Mouse (Mus musculus) embryonic stem cell, embryonic (primary cell): ENCODE data around the gene Hbp1.

Experiments
- CTCF ChIA-PET, 4 experiments: fragments of 300-600 bp in 2 of 4; fragments of 350-600 bp in 2 of 4; sonication (Branson Sonifier 250); formaldehyde crosslinking; loops; one replicate each; lab custom pipeline; 2022; ENCODE audit warnings: inconsistent platforms in 2 of 4; lab: Charles Lee
- POLR2A ChIA-PET, 4 experiments: fragments of 300-600 bp in 2 of 4; fragments of 350-600 bp in 2 of 4; sonication (Branson Sonifier 250); formaldehyde crosslinking; loops; one replicate each; lab custom pipeline; 2022; ENCODE audit warnings: antibody characterized with exemption in 4 of 4, inconsistent platforms in 1 of 4; lab: Charles Lee

Hbp1 gene

GRCm38 (mm10) chr12:31949759-31950658, at the start of gene Hbp1:
Gene Hbp1 (minus strand): TSS chr12:31950535.
- POLR2A ChIA-PET, result interaction anchor here (0.6 to 6.9 kb wide), 135 partner anchors 9 to 1480 kb away, joined by 3 to 75 read pairs (median 4); partner anchors contain the start of genes Cbll1 (in 3 of the 4), Prkar2b (in 3 of the 4), Ccdc71l (in 2 of the 4) and Nampt (in 2 of the 4)

GRCm38 (mm10) chr12:31998706-31999105, 48.4 kb upstream of the Hbp1 start:
- CTCF ChIA-PET, result no interaction called here
- POLR2A ChIA-PET, result interaction anchor here in 1 of 4 experiments (0.8 kb wide), 1 partner anchor 405 kb away, joined by 3 read pairs; no protein-coding TSS in a partner anchor

More at GRCm38 (mm10) chr12:31949759-31950658, at the start of gene Hbp1:
- CTCF ChIA-PET, result interaction anchor here in 2 of 4 experiments (0.6 to 1.1 kb wide), 11 partner anchors 16 to 1995 kb away, joined by 3 to 10 read pairs (median 4); partner anchors contain the start of gene Ccdc71l (in 1 of the 2)

GRCm38 (mm10) chr12:31997328-31997878, 47.1 kb upstream of the Hbp1 start:
- ChIA-PET CTCF (no interaction called here), POLR2A (no interaction called here)

- ChIA-PET CTCF (no interaction called here), POLR2A (no interaction called here)
These were observed 46.5 kb upstream of the Hbp1 start for GRCm38 (mm10) chr12:31996877-31997276.

GRCm38 (mm10) chr12:31990575-31990974, 40.2 kb upstream of the Hbp1 start:
- POLR2A ChIA-PET, result no interaction called here
- CTCF ChIA-PET, result no interaction called here

- ChIA-PET CTCF (no interaction called here), POLR2A (no interaction called here)
These were observed 39.4 kb upstream of the Hbp1 start for GRCm38 (mm10) chr12:31989726-31990125.

- POLR2A ChIA-PET, result no interaction called here
- CTCF ChIA-PET, result no interaction called here
These were observed 36.1 kb upstream of the Hbp1 start for GRCm38 (mm10) chr12:31986463-31986862.

- CTCF ChIA-PET, result no interaction called here
- POLR2A ChIA-PET, result no interaction called here
These were observed 35.4 kb upstream of the Hbp1 start for GRCm38 (mm10) chr12:31985738-31986137.

GRCm38 (mm10) chr12:31984664-31985063, 34.3 kb upstream of the Hbp1 start:
- CTCF ChIA-PET, result no interaction called here
- POLR2A ChIA-PET, result no interaction called here

- ChIA-PET POLR2A (no interaction called here), CTCF (no interaction called here)
These were observed 33.9 kb upstream of the Hbp1 start for GRCm38 (mm10) chr12:31984206-31984605.

GRCm38 (mm10) chr12:31983769-31984168, 33.4 kb upstream of the Hbp1 start:
- POLR2A ChIA-PET, result no interaction called here
- CTCF ChIA-PET, result interaction anchor here in 1 of 4 experiments (0.5 kb wide), 1 partner anchor 272 kb away, joined by 5 read pairs; no protein-coding TSS in a partner anchor

- ChIA-PET POLR2A (no interaction called here), CTCF (interaction anchor here in 1 of 4 experiments (0.5 kb wide), 1 partner anchor 273 kb away, joined by 5 read pairs; no protein-coding TSS in a partner anchor)
These were observed 32.9 kb upstream of the Hbp1 start for GRCm38 (mm10) chr12:31983238-31983637.

GRCm38 (mm10) chr12:31977613-31978195, 27.4 kb upstream of the Hbp1 start:
- ChIA-PET CTCF (no interaction called here), POLR2A (interaction anchor here in 1 of 4 experiments (0.6 kb wide), 1 partner anchor 103 kb away, joined by 3 read pairs; no protein-coding TSS in a partner anchor)

GRCm38 (mm10) chr12:31976544-31976943, 26.2 kb upstream of the Hbp1 start:
- CTCF ChIA-PET, result interaction anchor here in 3 of 4 experiments (0.6 to 0.7 kb wide), 4 partner anchors 66 to 402 kb away, joined by 3 to 5 read pairs (median 3); partner anchors contain the start of gene Ccdc71l (in 1 of the 3)
- POLR2A ChIA-PET, result interaction anchor here in 1 of 4 experiments (0.6 kb wide), 1 partner anchor 324 kb away, joined by 4 read pairs; no protein-coding TSS in a partner anchor

- CTCF ChIA-PET, result no interaction called here
- POLR2A ChIA-PET, result no interaction called here
These were observed 23.3 kb upstream of the Hbp1 start for GRCm38 (mm10) chr12:31973473-31974172.

GRCm38 (mm10) chr12:31971547-31971946, 21.2 kb upstream of the Hbp1 start:
- ChIA-PET POLR2A (interaction anchor here in 1 of 4 experiments (1.3 kb wide), 1 partner anchor 24 kb away, joined by 3 read pairs; no protein-coding TSS in a partner anchor), CTCF (interaction anchor here in 1 of 4 experiments (1.2 kb wide), 1 partner anchor 173 kb away, joined by 3 read pairs; no protein-coding TSS in a partner anchor)

- POLR2A ChIA-PET, result interaction anchor here in 1 of 4 experiments (1.2 kb wide), 1 partner anchor 19 kb away, joined by 7 read pairs; the partner anchor contains the start of gene Hbp1
- CTCF ChIA-PET, result no interaction called here
These were observed 18.8 kb upstream of the Hbp1 start for GRCm38 (mm10) chr12:31969111-31969510.

- ChIA-PET CTCF (no interaction called here), POLR2A (no interaction called here)
These were observed 17.2 kb upstream of the Hbp1 start for GRCm38 (mm10) chr12:31967536-31967935.
